Mouse (Mus musculus) testis, adult 2 months (tissue): Measurements from ENCODE around the gene Capn15.
A peak's percentile ranks its signal among the peaks of the same experiment; 100 is the strongest.

Experiments
- CTCF ChIP-seq: fragments of 200-500 bp; IDR thresholded peaks from 2 replicates; pipeline ENCODE4 v1.5.1; 2012; ENCODE audit warnings: low read depth, mild to moderate bottlenecking, inconsistent platforms, low read length, moderate library complexity; ENCODE audit not compliant: control insufficient read depth, insufficient read depth, insufficient replicate concordance
- POLR2A ChIP-seq: fragments of 200-500 bp; IDR thresholded peaks from 2 replicates; pipeline ENCODE4 v1.6.1; 2012; ENCODE audit warnings: low read depth, mild to moderate bottlenecking, inconsistent platforms, low read length, moderate library complexity; ENCODE audit not compliant: control insufficient read depth

- no peak for TF ChIP-seq CTCF
- TF ChIP-seq POLR2A: peak; percentile 59
These were observed at the start of gene Capn15 for GRCm38 (mm10) chr17:25985306-25986294.
